Mouse (Mus musculus) C2C12 (cell line): ENCODE results near the gene G3bp1.

ENCODE experiments used
- CEBPB ChIP-seq: IDR thresholded peaks from one replicate; pipeline ENCODE4 v1.6.1; 2011; ENCODE audit warnings: low read depth, mild to moderate bottlenecking, control low read depth, moderate library complexity
- CTCF ChIP-seq: IDR thresholded peaks from one replicate; pipeline ENCODE4 v1.5.1; 2011; ENCODE audit not compliant: control insufficient read depth, insufficient read depth, insufficient read length
- MAX ChIP-seq: IDR thresholded peaks from one replicate; pipeline ENCODE4 v1.6.1; 2011; ENCODE audit warnings: mild to moderate bottlenecking, control low read depth
- USF1 ChIP-seq: IDR thresholded peaks from one replicate; pipeline ENCODE4 v1.6.1; 2011; ENCODE audit warnings: low read depth, mild to moderate bottlenecking, control low read depth, moderate library complexity

DNA sequence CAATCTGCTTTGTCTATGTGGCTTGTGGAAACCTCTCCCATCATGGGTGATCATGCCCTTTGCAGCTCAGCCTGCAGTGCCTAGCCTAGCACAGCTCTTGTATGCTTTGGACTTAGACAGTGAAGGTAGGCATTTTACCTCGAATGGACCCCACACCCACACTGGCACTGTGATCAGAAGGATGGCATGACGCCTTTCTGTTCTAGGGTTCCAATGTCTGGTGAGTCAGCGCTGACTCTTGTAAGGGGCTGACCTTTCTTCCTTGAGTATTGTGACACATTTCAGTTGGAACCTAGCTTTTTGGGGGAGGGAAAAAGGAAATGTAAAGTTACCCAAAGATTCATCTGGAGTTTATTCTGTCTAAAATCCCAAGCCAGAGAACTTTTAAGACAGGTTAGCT, 36.0 kb downstream of the G3bp1 start:
- TF ChIP-seq MAX (no peak), CTCF (no peak), USF1 (no peak), CEBPB (peak; percentile 89)
